Mouse (Mus musculus): ENCODE measurements around the gene Slc6a6. TPM values are rescaled to one million over a fixed set of nuclear protein-coding genes. Genes with fewer than 3 reads are reported as not detected.

Slc6a6 gene
- total and polyA plus RNA-seq, 2 experiments: 34.8 to 96.5 TPM

- H3K27ac ChIP-seq (replicated peaks; ENCODE audit: insufficient read depth, low read depth, low read length): peak overlapping the region; percentile 81
- 13% methylated on average over 4 of the region's 4 CpGs for WGBS
These were observed 21.8 kb downstream of the Slc6a6 start for GRCm38 (mm10) chr6:91705651-91706050.

DNA sequence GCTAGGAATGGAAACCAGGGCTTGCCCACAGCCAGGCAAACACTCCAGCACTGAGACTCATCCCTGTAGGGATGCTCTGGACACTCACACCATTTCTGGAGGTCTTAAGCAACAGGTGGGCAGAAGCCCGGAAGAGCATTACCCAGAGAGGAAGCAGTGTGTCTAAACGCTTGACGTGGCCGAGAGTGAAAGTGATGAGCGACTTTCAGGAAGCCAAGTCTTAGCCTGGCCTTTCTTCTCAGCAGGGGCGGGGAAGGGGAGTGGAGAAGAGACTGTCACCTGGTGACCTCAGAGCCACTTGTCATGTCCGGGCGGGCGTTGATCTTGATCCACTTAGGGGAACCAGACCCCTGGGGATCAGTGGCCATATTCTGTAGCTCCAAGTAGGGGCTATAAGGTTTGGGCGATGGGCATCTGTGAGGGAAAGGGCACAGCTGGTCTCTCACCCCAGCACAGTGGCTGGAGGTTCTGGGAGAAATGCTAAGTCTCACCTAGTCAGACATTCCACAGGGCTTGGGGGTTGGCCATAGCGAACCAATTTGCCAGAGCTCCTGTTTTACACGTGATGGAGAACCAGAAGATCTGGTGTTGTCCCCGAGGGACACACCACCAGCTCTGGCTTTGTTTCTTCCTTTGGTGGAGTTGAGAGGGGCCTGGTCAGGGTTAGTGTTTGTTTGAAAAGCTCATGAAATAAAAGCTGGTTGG is 22.4 kb downstream of the Slc6a6 start:
- WGBS: 24% methylated on average over 13 of the region's 13 CpGs
- Histone ChIP-seq H3K4me1 (ENCODE audit: control insufficient read depth, insufficient read depth, low read length) (peaks cover 38% of the 10 kb centered on the region), H3K79me2 (ENCODE audit: control insufficient read depth, insufficient read depth, low read length) (peaks cover 24% of the 10 kb centered on the region), H3K36me3 (ENCODE audit: control insufficient read depth, insufficient read depth, low read length) (no peaks in the 10 kb centered on the region), H3K27me3 (ENCODE audit: control insufficient read depth, insufficient read depth, low read length) (no peaks in the 10 kb centered on the region), H3K4me3 (ENCODE audit: insufficient read depth, low read depth, low read length) (peak overlapping the region; percentile 25), H3K27ac (replicated peaks; ENCODE audit: insufficient read depth, low read depth, low read length) (peak overlapping the region; percentile 81), H3K9ac (ENCODE audit: low read depth, low read length) (peak overlapping the region; percentile 41)
- peak; percentile 79 for DNase-seq (ENCODE audit: extremely low read depth, low read depth, low spot score)
- TF ChIP-seq CTCF (IDR thresholded peaks at IDR 0.05; ENCODE audit: low read depth, low read length) (no peak), POLR2A (IDR thresholded peaks at IDR 0.05; ENCODE audit: extremely low read depth, insufficient read depth, low read length) (no peak)

More at GRCm38 (mm10) chr6:91705651-91706050, 21.8 kb downstream of the Slc6a6 start:
- peak; percentile 85 for DNase-seq (ENCODE audit: extremely low read depth, low read depth, low spot score)
- peaks cover 40% of the 10 kb centered on the region for H3K4me1 ChIP-seq (ENCODE audit: control insufficient read depth, insufficient read depth, low read length)
- TF ChIP-seq CTCF (IDR thresholded peaks at IDR 0.05; ENCODE audit: low read depth, low read length) (no peak), POLR2A (IDR thresholded peaks at IDR 0.05; ENCODE audit: extremely low read depth, insufficient read depth, low read length) (0 out of 2 replicates have a peak, but pooled peaks have one; percentile 16)
- H3K27me3 ChIP-seq (ENCODE audit: control insufficient read depth, insufficient read depth, low read length): no peaks in the 10 kb centered on the region
- peak overlapping the region; percentile 41 for H3K9ac ChIP-seq (ENCODE audit: low read depth, low read length)
- peaks cover 23% of the 10 kb centered on the region for H3K79me2 ChIP-seq (ENCODE audit: control insufficient read depth, insufficient read depth, low read length)
- H3K4me3 ChIP-seq (ENCODE audit: insufficient read depth, low read depth, low read length): peak overlapping the region; percentile 25
- H3K36me3 ChIP-seq (ENCODE audit: control insufficient read depth, insufficient read depth, low read length): no peaks in the 10 kb centered on the region

DNA sequence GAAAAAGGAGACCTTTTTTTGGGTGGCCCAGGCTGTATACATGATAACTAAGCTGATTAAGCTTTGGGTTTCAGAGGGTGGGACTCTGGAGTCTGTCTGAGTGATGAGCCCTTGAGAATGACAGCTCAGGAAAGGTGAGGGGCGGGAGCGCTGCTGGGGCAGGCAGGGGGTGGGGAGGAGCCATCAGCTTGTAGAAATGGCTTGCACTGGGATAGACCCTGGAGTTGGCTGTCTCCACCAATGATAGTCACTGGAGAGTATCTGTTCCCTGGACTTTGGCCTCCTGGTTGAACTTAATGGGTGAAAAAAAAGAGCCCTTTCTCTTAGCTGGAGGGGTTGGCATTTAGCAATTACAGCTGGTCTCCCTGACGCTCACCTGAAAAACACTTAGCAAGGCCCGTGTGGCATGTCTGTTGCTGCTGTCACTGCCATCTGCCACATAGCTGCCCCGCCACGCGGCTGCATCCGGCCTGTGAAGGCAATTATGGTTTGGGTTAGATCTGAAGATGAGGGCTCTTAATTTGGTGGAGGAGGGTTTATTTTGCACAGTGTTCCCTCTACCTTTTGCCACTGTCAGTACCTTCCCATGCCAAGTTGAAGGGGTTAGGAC is 23.5 kb downstream of the Slc6a6 start:
- no peak for TF ChIP-seq CTCF (IDR thresholded peaks at IDR 0.05; ENCODE audit: low read depth, low read length)
- TF ChIP-seq POLR2A (IDR thresholded peaks at IDR 0.05; ENCODE audit: extremely low read depth, insufficient read depth, low read length): no peak
- WGBS: 30% methylated on average over 8 of the region's 8 CpGs
- peak overlapping the region; percentile 96 for H3K27ac ChIP-seq (replicated peaks; ENCODE audit: insufficient read depth, low read depth, low read length)

DNA sequence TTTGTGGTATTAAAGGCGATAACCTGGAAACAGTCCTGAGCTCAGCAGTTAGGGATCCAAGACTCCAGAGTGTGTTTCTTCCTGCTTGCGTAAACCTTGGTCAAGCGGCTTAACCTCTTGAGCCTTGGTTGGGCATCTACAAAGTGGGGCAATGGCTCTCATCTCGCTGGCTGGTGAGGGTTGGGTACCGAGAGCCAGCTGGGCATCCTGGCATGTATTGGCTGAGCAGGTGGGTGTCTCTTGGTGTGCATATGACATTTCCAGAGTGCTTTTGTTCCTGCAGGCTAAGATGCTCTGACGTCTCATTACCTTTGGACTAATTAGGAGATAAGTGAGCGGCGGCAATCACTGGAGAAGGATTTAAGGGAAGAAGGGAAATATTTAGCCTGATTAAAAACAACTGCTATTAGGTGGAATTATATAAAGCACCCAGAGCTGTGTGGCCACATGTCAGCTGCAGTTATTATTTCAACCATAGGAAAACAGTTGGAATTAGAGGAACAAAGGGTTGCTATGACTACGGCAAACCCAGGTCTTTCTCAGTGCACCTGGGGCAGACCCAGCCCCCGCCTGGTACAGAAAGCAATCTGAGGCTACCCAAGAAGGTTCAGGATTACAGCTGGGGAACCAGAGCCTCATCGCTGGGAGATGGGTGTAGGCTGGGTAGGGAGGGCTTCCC is 24.2 kb downstream of the Slc6a6 start:
- Histone ChIP-seq H3K79me2 (ENCODE audit: control insufficient read depth, insufficient read depth, low read length) (peaks cover 28% of the 10 kb centered on the region), H3K27ac (replicated peaks; ENCODE audit: insufficient read depth, low read depth, low read length) (peak overlapping the region; percentile 96), H3K4me1 (ENCODE audit: control insufficient read depth, insufficient read depth, low read length) (peaks cover 45% of the 10 kb centered on the region), H3K4me3 (ENCODE audit: insufficient read depth, low read depth, low read length) (peak overlapping the region; percentile 63; the same call in 1 of the 2 replicates), H3K36me3 (ENCODE audit: control insufficient read depth, insufficient read depth, low read length) (no peaks in the 10 kb centered on the region), H3K27me3 (ENCODE audit: control insufficient read depth, insufficient read depth, low read length) (no peaks in the 10 kb centered on the region), H3K9ac (ENCODE audit: low read depth, low read length) (peak overlapping the region; percentile 73)
- TF ChIP-seq POLR2A (IDR thresholded peaks at IDR 0.05; ENCODE audit: extremely low read depth, insufficient read depth, low read length): no peak
- TF ChIP-seq CTCF (IDR thresholded peaks at IDR 0.05; ENCODE audit: low read depth, low read length): no peak
- 51% methylated on average over 11 of the region's 11 CpGs for WGBS
- DNase-seq (ENCODE audit: extremely low read depth, low read depth, low spot score): peak; percentile 70

More for the DNA sequence above, 23.5 kb downstream of the Slc6a6 start:
- Histone ChIP-seq H3K79me2 (ENCODE audit: control insufficient read depth, insufficient read depth, low read length) (peaks cover 23% of the 10 kb centered on the region), H3K27me3 (ENCODE audit: control insufficient read depth, insufficient read depth, low read length) (no peaks in the 10 kb centered on the region), H3K4me1 (ENCODE audit: control insufficient read depth, insufficient read depth, low read length) (peaks cover 43% of the 10 kb centered on the region), H3K4me3 (ENCODE audit: insufficient read depth, low read depth, low read length) (peak overlapping the region; percentile 63; the same call in 1 of the 2 replicates), H3K9ac (ENCODE audit: low read depth, low read length) (peak overlapping the region; percentile 73), H3K36me3 (ENCODE audit: control insufficient read depth, insufficient read depth, low read length) (no peaks in the 10 kb centered on the region)
- peak; percentile 93 for DNase-seq (ENCODE audit: extremely low read depth, low read depth, low spot score)

- Histone ChIP-seq H3K27me3 (ENCODE audit: control insufficient read depth, insufficient read depth, low read length) (no peaks in the 10 kb centered on the region), H3K79me2 (ENCODE audit: control insufficient read depth, insufficient read depth, low read length) (peaks cover 32% of the 10 kb centered on the region), H3K36me3 (ENCODE audit: control insufficient read depth, insufficient read depth, low read length) (no peaks in the 10 kb centered on the region), H3K4me1 (ENCODE audit: control insufficient read depth, insufficient read depth, low read length) (peaks cover 46% of the 10 kb centered on the region), H3K9ac (ENCODE audit: low read depth, low read length) (no peak overlapping the region), H3K4me3 (ENCODE audit: insufficient read depth, low read depth, low read length) (no peak overlapping the region), H3K27ac (replicated peaks; ENCODE audit: insufficient read depth, low read depth, low read length) (no peak overlapping the region)
- DNase-seq (ENCODE audit: extremely low read depth, low read depth, low spot score): no peak
- 89% methylated on average over 2 of the region's 2 CpGs for WGBS
- TF ChIP-seq CTCF (IDR thresholded peaks at IDR 0.05; ENCODE audit: low read depth, low read length) (peak; percentile 36), POLR2A (IDR thresholded peaks at IDR 0.05; ENCODE audit: extremely low read depth, insufficient read depth, low read length) (no peak)
These were observed 25.1 kb downstream of the Slc6a6 start for GRCm38 (mm10) chr6:91708919-91709318.
